Mouse (Mus musculus) liver, embryonic 14 days (tissue): ENCODE measurements around the gene Spcs3. TPM values are rescaled to one million over a fixed set of nuclear protein-coding genes. Genes with fewer than 3 reads are reported as not detected.

ENCODE experiments used
- polyA plus RNA-seq: library from polyadenylated mRNA; depleted of rRNA; stranded (reverse); fragments of >200 nt; gene quantifications from 2 replicates; pipeline ENCODE4 v1.2.3, GENCODE M21; 2012; rRNA removed

Spcs3 gene
- 21.5 and 25.6 TPM in 2 replicates for polyA plus RNA-seq

GRCm38 (mm10) chr8:54529382-54530296 lies at the start of gene Spcs3, which contains the start of gene Asb5:
Spcs3 (minus strand) TSS chr8:54529998.
Asb5 (plus strand) TSS chr8:54529580.

Other genes with a start within 250 kb of the Spcs3 start
- 0.10 and 0.11 TPM in 2 replicates for gene Asb5, start 418 bp downstream of the Spcs3 start, polyA plus RNA-seq
- not detected in 2 replicates for gene Spata4, start 70.8 kb upstream of the Spcs3 start, polyA plus RNA-seq